Mouse (Mus musculus): ENCODE data around the gene Hsp90ab1. TPM values are rescaled to one million over a fixed set of nuclear protein-coding genes. Genes with fewer than 3 reads are reported as not detected.

Hsp90ab1 gene
- total RNA-seq, 1 experiment from 2014 or later: 2,880 TPM

DNA sequence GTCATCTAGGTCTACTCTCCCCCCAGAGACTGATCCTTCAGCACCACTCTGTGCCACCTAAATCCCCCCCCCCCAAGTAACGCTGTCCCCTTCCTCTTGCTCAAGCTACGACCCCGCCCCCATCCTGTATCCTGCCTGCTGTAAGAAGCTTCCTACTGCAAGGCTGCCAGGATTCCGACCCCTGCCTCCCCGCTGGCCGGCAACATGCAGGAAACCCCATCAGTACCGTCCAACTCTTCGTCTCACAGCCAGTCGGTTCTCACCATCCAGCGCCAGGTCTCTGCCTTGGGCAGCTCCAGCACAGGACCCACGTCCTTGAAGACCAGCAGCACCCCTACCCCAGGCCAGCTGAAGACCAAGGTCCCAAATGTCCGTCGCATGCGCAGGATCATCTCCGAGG, 40.2 kb downstream of the Hsp90ab1 start:
- no peak for ATAC-seq (replicated peaks in 1 of 2; ENCODE audit: insufficient read depth in 1 of 2, low FRiP score in 2 of 2, low TSS enrichment in 1 of 2, low read depth in 1 of 2, poor library complexity in 2 of 2, severe bottlenecking in 2 of 2)

DNA sequence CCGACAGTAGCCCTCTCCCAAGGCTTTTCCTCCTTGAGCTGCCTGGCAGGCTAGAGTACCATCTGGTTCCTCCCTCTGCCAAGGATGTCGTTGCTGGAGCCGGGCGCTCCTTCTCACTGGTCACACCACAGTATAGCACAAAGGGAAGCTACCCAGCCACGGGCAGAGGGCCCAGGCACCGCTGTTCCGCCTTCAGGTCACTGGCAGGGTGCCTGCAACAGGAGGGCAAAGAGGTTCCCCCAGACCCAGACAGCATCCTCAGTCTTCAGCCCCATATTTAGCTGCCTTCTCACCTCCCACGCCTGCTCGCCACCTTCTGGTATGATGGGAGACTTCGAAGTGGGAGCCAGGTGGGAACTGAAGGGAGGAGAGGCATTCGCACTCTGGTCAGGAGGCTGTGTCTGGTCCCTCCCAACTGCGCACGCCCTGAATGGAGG, 42.7 kb downstream of the Hsp90ab1 start:
- 0 out of 4 replicates have a peak, but pooled peaks of 1 of the 2 experiments have one; percentile 20 for ATAC-seq (replicated peaks in 1 of 2; ENCODE audit: insufficient read depth in 1 of 2, low FRiP score in 2 of 2, low TSS enrichment in 1 of 2, low read depth in 1 of 2, poor library complexity in 2 of 2, severe bottlenecking in 2 of 2)

GRCm38 (mm10) chr17:45526571-45526970, 46.5 kb downstream of the Hsp90ab1 start:
- ATAC-seq (replicated peaks in 1 of 2; ENCODE audit: insufficient read depth in 1 of 2, low FRiP score in 2 of 2, low TSS enrichment in 1 of 2, low read depth in 1 of 2, poor library complexity in 2 of 2, severe bottlenecking in 2 of 2): no peak

GRCm38 (mm10) chr17:45524961-45525360, 48.1 kb downstream of the Hsp90ab1 start:
- ATAC-seq (replicated peaks in 1 of 2; ENCODE audit: insufficient read depth in 1 of 2, low FRiP score in 2 of 2, low TSS enrichment in 1 of 2, low read depth in 1 of 2, poor library complexity in 2 of 2, severe bottlenecking in 2 of 2): no peak

GRCm38 (mm10) chr17:45523263-45523662, 49.8 kb downstream of the Hsp90ab1 start, which contains the start of gene Tcte1:
TSS of gene Tcte1 (plus strand) at chr17:45523434.
- peak in 1 of 2 experiments; percentile 31; a peak in 1 of 4 replicates for ATAC-seq (replicated peaks in 1 of 2; ENCODE audit: insufficient read depth in 1 of 2, low FRiP score in 2 of 2, low TSS enrichment in 1 of 2, low read depth in 1 of 2, poor library complexity in 2 of 2, severe bottlenecking in 2 of 2)

DNA sequence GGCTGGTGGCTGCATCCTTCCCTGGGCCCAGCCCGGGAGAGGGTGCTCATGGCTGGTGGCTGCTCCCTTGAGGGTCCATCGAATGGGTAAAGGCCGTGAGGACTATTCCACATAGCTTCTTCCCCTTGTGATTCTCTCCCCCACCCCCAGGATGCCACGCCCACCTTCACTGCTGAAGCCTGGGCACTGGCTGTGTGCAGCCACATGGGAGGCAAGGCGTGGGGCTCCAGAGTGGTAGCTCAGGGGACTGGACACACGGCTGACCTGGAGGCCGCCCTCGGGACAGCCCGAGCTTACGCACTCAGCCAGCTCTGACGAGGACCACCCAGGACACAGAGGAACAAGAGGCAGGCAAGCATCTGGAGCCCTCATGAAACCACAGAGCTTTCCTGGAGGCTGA, 52.9 kb downstream of the Hsp90ab1 start:
- ATAC-seq (replicated peaks in 1 of 2; ENCODE audit: insufficient read depth in 1 of 2, low FRiP score in 2 of 2, low TSS enrichment in 1 of 2, low read depth in 1 of 2, poor library complexity in 2 of 2, severe bottlenecking in 2 of 2): no peak

GRCm38 (mm10) chr17:45518766-45519475, 54.1 kb downstream of the Hsp90ab1 start:
- ATAC-seq (replicated peaks in 1 of 2; ENCODE audit: insufficient read depth in 1 of 2, low FRiP score in 2 of 2, low TSS enrichment in 1 of 2, low read depth in 1 of 2, poor library complexity in 2 of 2, severe bottlenecking in 2 of 2): no peak

Other genes starting within 250 kb of the Hsp90ab1 start
- 130 and 148 TPM in 2 replicates for gene Cdc5l, start 139.5 kb downstream of the Hsp90ab1 start, total RNA-seq (2017)
- gene Spats1, start 97.9 kb downstream of the Hsp90ab1 start, total RNA-seq (2017): 0.31 TPM in 1 of 2 replicates, not detected in the other
- 6.2 and 8.2 TPM in 2 replicates for gene Aars2, start 66.4 kb downstream of the Hsp90ab1 start, total RNA-seq (2017)
- not detected in 2 replicates for gene Tcte1, start 49.8 kb downstream of the Hsp90ab1 start, total RNA-seq (2017)
- gene Tmem151b, start 23.6 kb downstream of the Hsp90ab1 start, total RNA-seq (2017): 0.25 TPM in 2 replicates
- gene Nfkbie, start 17.6 kb downstream of the Hsp90ab1 start, total RNA-seq (2017): 20.5 and 22.7 TPM in 2 replicates
- gene Slc35b2, start 9.4 kb downstream of the Hsp90ab1 start, total RNA-seq (2017): 64.8 and 76.7 TPM in 2 replicates
- gene Slc29a1, start 26.3 kb upstream of the Hsp90ab1 start, total RNA-seq (2017): 70.4 and 70.6 TPM in 2 replicates
- gene Mymx, start 28.8 kb upstream of the Hsp90ab1 start, total RNA-seq (2017): not detected in 2 replicates
- gene Capn11, start 86.1 kb upstream of the Hsp90ab1 start, total RNA-seq (2017): 0.50 and 0.55 TPM in 2 replicates
- gene Mrpl14, start 113.1 kb upstream of the Hsp90ab1 start, total RNA-seq (2017): 13.2 and 21.9 TPM in 2 replicates
- gene Tmem63b, start 113.6 kb upstream of the Hsp90ab1 start, total RNA-seq (2017): 5.3 and 7.6 TPM in 2 replicates
- gene 1600014C23Rik, start 160.6 kb upstream of the Hsp90ab1 start, total RNA-seq (2017): not detected in 2 replicates

Data from hematopoietic stem cell, adult 5-6 weeks (primary cell).